Mouse (Mus musculus): ENCODE data around the gene Glg1.
"Not testable (repeated sequence)": the region's sequence is repeated elsewhere in the genome, so short reads cannot be mapped to it uniquely, and the experiment has no call there.

Gene Glg1

DNA sequence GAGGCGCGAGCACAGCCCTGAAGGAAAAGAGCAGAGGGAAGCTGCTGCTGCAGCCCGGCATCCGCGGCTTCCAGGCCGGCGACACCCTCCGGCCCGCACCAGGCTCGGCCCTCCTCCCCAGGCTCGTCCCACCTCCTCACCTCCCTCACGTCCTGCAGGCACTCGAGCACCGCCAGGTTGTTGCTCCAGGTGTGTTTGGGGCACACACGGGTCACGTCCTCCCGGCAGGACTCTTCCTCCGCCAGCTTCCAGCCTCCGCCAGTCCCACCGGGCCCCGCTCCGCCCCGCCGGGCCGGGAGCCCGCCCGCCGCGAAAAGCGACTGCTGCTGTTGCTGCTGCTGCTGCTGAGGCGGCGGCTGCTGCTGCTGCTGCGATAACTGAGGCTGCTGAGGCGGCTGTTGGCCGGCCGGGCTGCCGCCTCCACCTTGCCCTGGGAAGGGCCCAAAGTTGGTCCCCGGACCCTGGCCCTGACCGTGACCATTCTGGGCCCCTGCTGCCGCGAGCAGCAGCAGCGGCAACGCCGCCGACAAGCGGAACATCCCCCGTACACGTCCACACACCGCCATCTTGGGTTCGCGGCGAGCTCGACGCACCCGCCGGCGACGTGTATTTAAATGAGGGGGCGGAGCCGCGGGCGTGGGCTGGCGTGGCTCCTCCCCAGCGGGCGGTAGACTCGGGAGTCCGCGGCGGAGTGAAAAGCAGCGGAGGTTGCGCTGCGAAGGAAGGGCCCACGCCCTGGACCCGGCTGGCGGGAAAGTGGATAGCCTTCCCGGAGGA lies at the start of gene Glg1:
Gene Glg1, minus strand, starts transcription at position 586 of the 777 bp plus-strand sequence.
- peak; percentile 94 for ATAC-seq (ENCODE audit: insufficient number of reproducible peaks, low FRiP score, low TSS enrichment)

DNA sequence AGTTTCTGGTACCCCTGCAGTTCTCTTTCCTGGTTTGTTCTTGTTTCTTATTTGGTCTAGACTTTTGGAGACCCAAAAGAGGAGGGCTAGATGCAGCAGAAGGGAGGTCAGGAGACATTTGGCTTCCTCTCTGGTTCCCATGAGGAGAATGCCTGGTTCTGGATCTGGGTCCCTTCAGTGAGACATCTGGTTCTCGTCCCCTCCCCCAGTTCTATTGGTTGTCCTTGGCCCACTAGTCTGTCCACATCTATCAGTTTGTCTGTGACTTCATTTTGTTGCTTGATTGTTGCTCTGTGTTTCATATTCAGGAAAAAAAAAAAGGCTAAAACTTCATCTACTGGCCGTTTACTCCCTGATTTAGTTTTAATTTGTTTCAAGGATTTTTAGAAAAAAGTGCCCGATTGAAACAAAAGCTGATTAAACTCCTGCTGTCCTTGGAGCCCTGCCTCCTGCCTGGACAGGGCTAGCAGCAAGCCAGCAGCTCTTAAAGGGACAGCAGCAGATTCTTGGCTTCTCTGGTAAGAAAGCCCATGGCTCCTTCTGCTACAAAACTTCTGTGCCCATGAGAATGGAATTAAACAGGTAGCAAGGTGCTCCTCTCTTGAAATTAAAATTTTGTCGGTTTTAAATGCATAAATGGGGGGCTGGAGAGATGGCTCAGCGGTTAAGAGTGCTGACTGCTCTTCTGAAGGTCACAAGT lies 46.2 kb upstream of the Glg1 start:
- ATAC-seq (ENCODE audit: insufficient number of reproducible peaks, low FRiP score, low TSS enrichment) = no peak

DNA sequence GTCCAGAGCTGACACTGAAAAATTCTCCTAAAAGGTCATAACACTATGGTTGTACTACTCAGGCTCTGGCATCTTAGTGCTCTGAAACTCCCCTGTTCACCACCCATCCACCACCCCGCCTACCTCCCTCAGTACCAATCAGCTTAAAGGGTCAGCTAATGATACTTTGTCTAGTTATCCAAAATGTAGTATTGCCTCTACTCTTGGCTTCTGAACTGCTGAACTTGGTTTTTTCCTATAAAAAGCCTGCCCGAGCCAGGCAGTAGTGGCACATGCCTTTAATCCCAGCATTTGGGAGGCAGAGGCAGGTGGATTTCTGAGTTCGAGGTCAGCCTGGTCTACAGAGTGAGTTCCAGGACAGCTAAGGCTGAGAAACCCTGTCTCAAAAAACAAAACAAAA lies 45.3 kb upstream of the Glg1 start:
- no peak for ATAC-seq (ENCODE audit: insufficient number of reproducible peaks, low FRiP score, low TSS enrichment)

DNA sequence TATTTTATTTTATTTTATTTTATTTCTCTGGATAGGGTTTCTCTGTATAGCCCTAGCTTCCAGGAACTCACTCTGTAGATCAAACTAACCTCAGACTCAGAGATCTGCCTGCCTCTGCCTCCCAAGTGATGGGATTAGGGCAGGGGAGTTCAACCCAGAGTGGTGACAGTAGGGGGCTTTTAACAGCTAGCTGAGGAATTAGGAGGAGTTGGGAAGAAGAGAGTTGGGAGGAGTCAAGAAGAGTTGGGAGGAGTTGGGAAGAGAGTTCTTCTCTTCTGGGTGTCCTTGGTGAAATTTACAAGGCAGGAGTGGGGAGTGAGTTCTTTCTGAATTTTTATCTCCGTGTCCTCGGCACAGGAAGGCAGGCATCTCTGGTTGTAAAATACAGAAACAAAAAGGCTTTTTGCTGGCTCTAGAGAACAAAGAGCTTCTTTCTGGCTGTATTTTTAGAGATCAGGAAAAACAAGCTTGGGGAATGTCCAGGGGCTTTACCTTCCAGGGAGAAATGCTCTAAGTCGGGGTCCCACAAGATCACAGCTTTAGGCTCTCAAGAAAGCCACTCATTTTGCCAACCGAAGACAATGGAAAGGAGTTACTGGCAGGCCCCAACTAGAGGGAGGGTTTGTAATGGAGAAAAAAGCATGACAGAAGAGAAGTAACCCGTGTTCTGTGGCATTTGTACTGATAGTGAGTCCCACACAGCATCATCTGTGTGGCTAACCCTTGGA lies 44.2 kb upstream of the Glg1 start:
- ATAC-seq (ENCODE audit: insufficient number of reproducible peaks, low FRiP score, low TSS enrichment) = not testable (repeated sequence)

- no peak for ATAC-seq (ENCODE audit: insufficient number of reproducible peaks, low FRiP score, low TSS enrichment)
Measured at GRCm38 (mm10) chr8:111300597-111301546, 41.9 kb upstream of the Glg1 start.

DNA sequence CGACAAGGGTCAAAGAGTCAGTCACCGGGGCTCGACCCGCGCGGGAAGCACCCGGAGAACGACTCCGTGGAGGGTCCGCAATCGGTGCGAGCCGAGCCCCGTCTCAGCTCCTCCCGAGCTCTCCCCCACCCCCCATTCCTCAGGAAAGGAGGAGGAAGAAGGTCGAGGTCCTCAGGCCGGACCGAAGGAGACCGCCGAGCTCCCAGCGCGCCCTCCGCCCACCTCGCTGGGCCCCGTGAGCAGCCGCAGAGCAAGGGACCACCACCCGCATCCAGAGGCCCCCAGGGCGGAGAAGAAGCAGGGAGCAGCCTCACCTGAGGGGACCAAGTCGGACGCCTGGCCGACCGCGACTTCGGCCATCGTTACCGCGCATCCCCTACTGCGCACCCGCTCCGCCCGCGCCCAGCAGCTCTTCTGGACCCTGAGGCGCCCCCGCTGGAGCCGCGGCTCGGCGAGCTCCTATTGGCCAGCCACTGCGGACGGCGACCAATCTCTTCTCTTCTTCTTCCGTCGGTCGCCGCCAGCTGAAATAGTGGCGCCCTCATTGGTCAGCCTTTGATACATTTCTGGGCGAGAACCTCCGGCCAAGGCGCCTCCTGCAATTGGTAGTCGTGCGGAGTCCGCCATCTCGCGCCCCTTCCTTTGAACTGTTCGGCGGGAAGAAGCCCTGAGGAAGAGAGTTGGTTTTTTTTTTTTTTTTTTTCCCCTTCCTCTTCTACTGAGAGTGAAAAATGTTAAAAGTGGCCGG lies 41.0 kb upstream of the Glg1 start, which contains the start of gene Rfwd3:
Gene Rfwd3, minus strand, starts transcription at position 402 of the 748 bp plus-strand sequence.
- ATAC-seq (ENCODE audit: insufficient number of reproducible peaks, low FRiP score, low TSS enrichment) = peak; percentile 100

GRCm38 (mm10) chr8:111299363-111299820 lies 40.4 kb upstream of the Glg1 start:
- no peak for ATAC-seq (ENCODE audit: insufficient number of reproducible peaks, low FRiP score, low TSS enrichment)

- ATAC-seq (ENCODE audit: insufficient number of reproducible peaks, low FRiP score, low TSS enrichment) = no peak
Measured at GRCm38 (mm10) chr8:111298011-111298410, 39.0 kb upstream of the Glg1 start.

DNA sequence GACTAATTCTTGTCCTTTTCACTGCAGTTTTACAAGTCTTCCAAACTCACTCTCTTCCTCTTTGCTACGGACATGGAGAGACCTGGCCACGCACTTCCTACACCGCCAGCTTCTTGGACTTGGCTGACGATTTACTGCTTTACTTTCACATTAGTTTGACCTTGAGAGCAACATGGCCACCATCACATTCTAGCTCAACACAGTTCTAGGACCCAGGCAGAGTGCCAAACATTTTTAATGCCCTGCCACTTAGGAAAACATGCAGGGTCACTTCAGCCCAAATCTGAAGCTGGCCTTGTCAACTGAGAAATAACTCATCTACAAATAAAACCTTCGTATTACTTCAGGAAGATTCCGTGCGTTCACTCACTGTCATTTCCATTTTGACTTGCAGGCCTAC lies 32.7 kb upstream of the Glg1 start:
- ATAC-seq (ENCODE audit: insufficient number of reproducible peaks, low FRiP score, low TSS enrichment) = no peak

GRCm38 (mm10) chr8:111290586-111290985 lies 31.6 kb upstream of the Glg1 start:
- no peak for ATAC-seq (ENCODE audit: insufficient number of reproducible peaks, low FRiP score, low TSS enrichment)

DNA sequence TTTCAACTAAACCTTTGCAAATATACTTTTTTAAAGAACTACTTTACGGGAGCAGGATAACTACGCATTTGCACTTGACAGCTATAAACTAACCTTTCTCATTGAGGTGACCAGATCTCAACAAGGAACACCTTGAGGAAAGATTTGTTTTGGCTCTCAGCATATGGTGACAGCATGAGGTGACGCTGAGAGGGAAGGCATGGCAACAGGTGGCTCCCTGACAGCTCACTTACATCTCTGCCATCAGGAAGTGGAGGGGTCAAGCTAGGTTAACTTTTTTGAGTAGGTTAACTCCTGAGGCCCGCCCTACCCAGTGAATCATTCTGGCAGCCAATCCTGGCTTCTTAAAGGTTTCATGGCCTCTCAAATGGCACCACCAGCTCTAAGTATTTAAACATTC lies 26.6 kb upstream of the Glg1 start:
- ATAC-seq (ENCODE audit: insufficient number of reproducible peaks, low FRiP score, low TSS enrichment) = no peak

- ATAC-seq (ENCODE audit: insufficient number of reproducible peaks, low FRiP score, low TSS enrichment) = no peak
Measured at GRCm38 (mm10) chr8:111282093-111282492, 23.1 kb upstream of the Glg1 start.

DNA sequence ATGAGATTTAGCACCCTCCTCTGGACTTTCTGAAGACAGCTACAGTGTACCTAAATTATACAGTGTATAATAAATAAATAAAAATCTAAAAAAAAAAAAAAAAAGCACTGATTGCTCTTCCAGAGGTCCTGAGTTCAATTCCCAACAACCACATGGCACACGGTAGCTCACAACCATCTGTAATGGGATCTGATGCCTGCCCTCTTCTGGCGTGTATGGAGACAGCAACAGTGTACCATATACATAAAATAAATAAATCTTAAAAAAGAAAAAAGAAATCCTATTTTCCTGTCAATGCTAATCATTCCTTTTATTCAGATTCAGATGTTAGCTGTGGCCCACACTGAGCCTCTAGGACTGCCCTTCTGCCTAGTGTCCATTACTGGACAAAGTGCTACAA lies 9.3 kb upstream of the Glg1 start:
- ATAC-seq (ENCODE audit: insufficient number of reproducible peaks, low FRiP score, low TSS enrichment) = no peak

- not testable (repeated sequence) for ATAC-seq (ENCODE audit: insufficient number of reproducible peaks, low FRiP score, low TSS enrichment)
Measured at GRCm38 (mm10) chr8:111266161-111266560, 7.1 kb upstream of the Glg1 start.

DNA sequence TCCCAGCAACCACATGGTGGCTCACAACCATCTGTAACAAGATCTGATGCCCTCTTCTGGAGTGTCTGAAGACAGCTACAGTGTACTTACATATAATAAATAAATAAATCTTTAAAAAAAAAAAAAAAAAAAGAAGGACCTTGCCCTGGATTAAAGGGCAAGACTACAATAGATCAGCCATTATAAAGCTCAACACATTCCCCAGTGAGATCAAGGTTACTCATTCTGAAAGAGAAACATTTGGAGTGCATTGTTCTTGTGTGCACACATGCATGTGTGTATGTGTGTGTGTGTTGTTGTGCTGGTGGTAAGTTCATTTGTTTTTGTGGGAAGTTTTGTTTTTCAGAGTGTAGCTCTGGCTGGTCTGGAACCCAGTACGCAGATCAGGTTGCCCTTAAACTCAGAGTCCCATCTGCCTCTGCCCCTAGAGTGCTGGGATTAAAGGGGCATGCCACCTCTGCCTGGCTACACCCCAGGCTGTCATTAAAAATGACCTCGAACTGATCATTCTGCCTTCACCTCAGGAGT lies 5.7 kb upstream of the Glg1 start:
- ATAC-seq (ENCODE audit: insufficient number of reproducible peaks, low FRiP score, low TSS enrichment) = no peak

DNA sequence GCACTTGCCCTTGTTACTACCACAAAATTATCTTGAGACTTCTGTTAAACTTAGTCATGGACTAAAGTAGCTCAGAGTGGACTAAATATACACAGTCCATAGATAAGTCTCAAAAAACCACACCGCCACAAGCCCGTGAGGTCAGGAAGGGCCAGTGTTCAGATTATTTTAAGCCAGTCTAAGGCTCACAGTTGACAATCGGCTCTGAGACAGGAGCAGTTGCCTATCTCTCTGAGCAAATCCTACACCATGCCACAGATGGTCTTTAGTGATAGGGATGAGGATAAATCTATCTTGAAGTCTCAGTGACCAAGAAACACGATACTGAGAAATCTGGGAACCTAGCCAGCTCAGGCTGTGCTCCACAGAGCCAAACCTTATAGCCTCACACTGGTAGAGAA lies 3.0 kb upstream of the Glg1 start:
- ATAC-seq (ENCODE audit: insufficient number of reproducible peaks, low FRiP score, low TSS enrichment) = no peak

DNA sequence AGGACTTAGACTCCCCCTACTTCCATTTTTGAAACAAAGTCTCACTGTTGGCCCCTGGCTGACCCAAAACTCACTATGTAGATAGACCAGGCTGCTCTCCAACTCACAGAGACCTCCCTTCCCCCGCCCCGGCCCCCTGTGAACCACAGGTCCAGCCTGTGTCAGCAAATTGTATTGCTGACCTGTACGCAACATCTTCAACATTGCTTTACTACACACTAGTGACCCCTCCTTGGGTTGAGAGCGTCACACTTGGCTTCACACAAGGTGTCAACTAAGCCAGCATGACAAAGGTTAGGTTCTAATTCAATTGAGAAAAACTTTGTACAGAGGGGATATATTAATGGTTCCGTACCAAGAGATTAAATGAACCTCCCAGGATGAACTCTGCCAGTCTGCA lies 1.2 kb upstream of the Glg1 start:
- ATAC-seq (ENCODE audit: insufficient number of reproducible peaks, low FRiP score, low TSS enrichment) = no peak

GRCm38 (mm10) chr8:111259408-111259741 lies 359 bp upstream of the Glg1 start:
- no peak for ATAC-seq (ENCODE audit: insufficient number of reproducible peaks, low FRiP score, low TSS enrichment)

GRCm38 (mm10) chr8:111258010-111258630 lies 896 bp downstream of the Glg1 start:
- peak; percentile 38; the same call in 1 of the 2 replicates for ATAC-seq (ENCODE audit: insufficient number of reproducible peaks, low FRiP score, low TSS enrichment)
